Mouse (Mus musculus) midbrain, embryonic 14.5 days (tissue): ENCODE results near the gene Fam20a. TPM values are rescaled to one million over a fixed set of nuclear protein-coding genes. Genes with fewer than 3 reads are reported as not detected.

Experiments
- ATAC-seq: fragments of 200-750 bp; cut with Nextera tagmentation; 2 replicates; pipeline ENCODE4 v1.8.0; 2017; ENCODE audit warnings: moderate number of reproducible peaks, moderate library complexity; ENCODE audit not compliant: low FRiP score, low TSS enrichment
- DNase-seq: peaks from one replicate; pipeline ENCODE4 v3.0.0-alpha.2; 2015
- H3K27ac ChIP-seq: fragments of 300-500 bp; sonication (generic); replicated peaks from 2 replicates; pipeline ENCODE4 v1.5.1; 2014; ENCODE audit warnings: mild to moderate bottlenecking, low read depth, low read length, moderate library complexity
- H3K27me3 ChIP-seq: fragments of 300-500 bp; sonication (generic); 2 replicates; pipeline ENCODE4 v1.6.1; 2014; ENCODE audit warnings: low read length, control low read depth, mixed read lengths; ENCODE audit not compliant: control insufficient read depth, insufficient read depth
- H3K36me3 ChIP-seq: fragments of 300-500 bp; sonication (generic); 2 replicates; pipeline ENCODE4 v1.6.1; 2014; ENCODE audit warnings: low read length, control low read depth; ENCODE audit not compliant: control insufficient read depth, insufficient read depth
- H3K4me1 ChIP-seq: fragments of 300-500 bp; sonication (generic); 2 replicates; pipeline ENCODE4 v1.6.1; 2014; ENCODE audit warnings: mild to moderate bottlenecking, antibody characterized with exemption, low read length, control low read depth; ENCODE audit not compliant: control insufficient read depth, insufficient read depth
- H3K4me2 ChIP-seq: fragments of 300-500 bp; sonication (generic); 2 replicates; pipeline ENCODE4 v1.6.1; 2014; ENCODE audit warnings: mild to moderate bottlenecking, low read length, moderate library complexity
- H3K4me3 ChIP-seq: fragments of 300-500 bp; sonication (generic); replicated peaks from 2 replicates; pipeline ENCODE4 v1.5.1; 2014; ENCODE audit warnings: low read depth, low read length
- H3K9ac ChIP-seq: fragments of 300-500 bp; sonication (generic); replicated peaks from 2 replicates; pipeline ENCODE4 v1.6.1; 2014; ENCODE audit warnings: mild to moderate bottlenecking, low read length, moderate library complexity
- H3K9me3 ChIP-seq: fragments of 300-500 bp; sonication (generic); 2 replicates; pipeline ENCODE4 v1.6.1; 2016; ENCODE audit warnings: low read length, control low read depth, mixed read lengths; ENCODE audit not compliant: control insufficient read depth
- WGBS: fragments of 180-500 bp; shearing (Covaris S2); extraction: QIAGEN DNeasy Blood & Tissue Kit; methylation state at CpG from one replicate; pipeline ENCODE4 v1.1.7; 2014; 5-methylcytosine and 5-hydroxymethylcytosine counted together
- polyA plus RNA-seq: library from polyadenylated mRNA; unstranded; fragments of >200 nt; fragmentation: Nextera tagmentation; extraction: Ambion mirVana; gene quantifications from 2 replicates; pipeline ENCODE4 v1.2.1, GENCODE M21; 2014

Gene Fam20a
- polyA plus RNA-seq, 1 experiment from 2014 or later, result 3.1 TPM

- WGBS, result 85% methylated on average over 6 of the region's 6 CpGs
- H3K4me2 ChIP-seq, result no peak overlapping the region
- no peaks in the 10 kb centered on the region for H3K27me3 ChIP-seq
- no peak for ATAC-seq
- DNase-seq, result no peak
- H3K27ac ChIP-seq, result no peak overlapping the region
- no peak overlapping the region for H3K4me3 ChIP-seq
- no peaks in the 10 kb centered on the region for H3K9me3 ChIP-seq
- peaks cover 36% of the 10 kb centered on the region for H3K36me3 ChIP-seq
- no peaks in the 10 kb centered on the region for H3K4me1 ChIP-seq
- no peak overlapping the region for H3K9ac ChIP-seq
These were observed 50.7 kb downstream of the Fam20a start for GRCm38 (mm10) chr11:109671136-109672020.

GRCm38 (mm10) chr11:109670026-109670916 lies 51.8 kb downstream of the Fam20a start:
- H3K27me3 ChIP-seq, result no peaks in the 10 kb centered on the region
- H3K27ac ChIP-seq, result no peak overlapping the region
- no peaks in the 10 kb centered on the region for H3K9me3 ChIP-seq
- ATAC-seq, result peak; percentile 17; the same call in 1 of the 2 replicates
- peaks cover 47% of the 10 kb centered on the region for H3K36me3 ChIP-seq
- no peak overlapping the region for H3K9ac ChIP-seq
- H3K4me2 ChIP-seq, result no peak overlapping the region
- peak; percentile 88 for DNase-seq
- no peak overlapping the region for H3K4me3 ChIP-seq
- H3K4me1 ChIP-seq, result no peaks in the 10 kb centered on the region
- 57% methylated on average over 14 of the region's 14 CpGs for WGBS

GRCm38 (mm10) chr11:109669149-109669708 lies 52.9 kb downstream of the Fam20a start:
- peaks cover 58% of the 10 kb centered on the region for H3K36me3 ChIP-seq

GRCm38 (mm10) chr11:109668115-109668725 lies 53.9 kb downstream of the Fam20a start:
- no peak overlapping the region for H3K4me2 ChIP-seq
- no peaks in the 10 kb centered on the region for H3K9me3 ChIP-seq
- 87% methylated on average over 8 of the region's 8 CpGs for WGBS
- no peaks in the 10 kb centered on the region for H3K27me3 ChIP-seq
- DNase-seq (no peak), ATAC-seq (no peak)
- no peak overlapping the region for H3K4me3 ChIP-seq
- H3K4me1 ChIP-seq, result no peaks in the 10 kb centered on the region
- peaks cover 68% of the 10 kb centered on the region for H3K36me3 ChIP-seq
- H3K9ac ChIP-seq, result no peak overlapping the region
- H3K27ac ChIP-seq, result no peak overlapping the region

More at GRCm38 (mm10) chr11:109669149-109669708, 52.9 kb downstream of the Fam20a start:
- ATAC-seq, result no peak
- Histone ChIP-seq H3K4me1 (no peaks in the 10 kb centered on the region), H3K27me3 (no peaks in the 10 kb centered on the region), H3K4me2 (no peak overlapping the region), H3K4me3 (no peak overlapping the region), H3K9me3 (no peaks in the 10 kb centered on the region), H3K9ac (no peak overlapping the region), H3K27ac (no peak overlapping the region)
- WGBS, result 91% methylated on average over 8 of the region's 8 CpGs
- no peak for DNase-seq

- no peak for ATAC-seq
- Histone ChIP-seq H3K4me1 (no peaks in the 10 kb centered on the region), H3K4me3 (no peak overlapping the region), H3K4me2 (no peak overlapping the region), H3K9me3 (no peaks in the 10 kb centered on the region), H3K27me3 (no peaks in the 10 kb centered on the region), H3K9ac (no peak overlapping the region), H3K27ac (no peak overlapping the region), H3K36me3 (peaks cover 76% of the 10 kb centered on the region)
- DNase-seq, result no peak
- WGBS, result 93% methylated on average over 19 of the region's 19 CpGs
These were observed 54.7 kb downstream of the Fam20a start for GRCm38 (mm10) chr11:109667371-109667770.

- Histone ChIP-seq H3K4me1 (no peaks in the 10 kb centered on the region), H3K36me3 (peaks cover 85% of the 10 kb centered on the region), H3K9me3 (no peaks in the 10 kb centered on the region), H3K4me2 (no peak overlapping the region), H3K9ac (no peak overlapping the region), H3K27me3 (no peaks in the 10 kb centered on the region), H3K4me3 (no peak overlapping the region), H3K27ac (no peak overlapping the region)
- WGBS, result 97% methylated on average over 13 of the region's 13 CpGs
- DNase-seq (no peak), ATAC-seq (no peak)
These were observed 55.7 kb downstream of the Fam20a start for GRCm38 (mm10) chr11:109666411-109666810.

GRCm38 (mm10) chr11:109665424-109665823 lies 56.7 kb downstream of the Fam20a start:
- no peak for ATAC-seq
- peaks cover 91% of the 10 kb centered on the region for H3K36me3 ChIP-seq
- H3K27me3 ChIP-seq, result no peaks in the 10 kb centered on the region
- no peak overlapping the region for H3K9ac ChIP-seq
- H3K4me3 ChIP-seq, result no peak overlapping the region
- no peaks in the 10 kb centered on the region for H3K4me1 ChIP-seq
- H3K27ac ChIP-seq, result no peak overlapping the region
- no peaks in the 10 kb centered on the region for H3K9me3 ChIP-seq
- no peak for DNase-seq
- no peak overlapping the region for H3K4me2 ChIP-seq
- 86% methylated on average over 6 of the region's 6 CpGs for WGBS

GRCm38 (mm10) chr11:109664293-109664692 lies 57.8 kb downstream of the Fam20a start:
- 94% methylated on average over 13 of the region's 13 CpGs for WGBS
- Histone ChIP-seq H3K9ac (no peak overlapping the region), H3K4me1 (no peaks in the 10 kb centered on the region), H3K9me3 (no peaks in the 10 kb centered on the region), H3K27ac (no peak overlapping the region), H3K27me3 (no peaks in the 10 kb centered on the region), H3K36me3 (peaks cover 92% of the 10 kb centered on the region), H3K4me3 (no peak overlapping the region), H3K4me2 (no peak overlapping the region)
- no peak for DNase-seq
- ATAC-seq, result no peak
